Mouse (Mus musculus) natural killer cell, adult 2 months (primary cell): ENCODE data around the gene Sugp2.

Experiments used
- DNase-seq, 2 experiments: peaks; one replicate each; pipeline ENCODE4 v3.0.0; 2022; ENCODE audit warnings: low spot score in 2 of 2

The Sugp2 gene

DNA sequence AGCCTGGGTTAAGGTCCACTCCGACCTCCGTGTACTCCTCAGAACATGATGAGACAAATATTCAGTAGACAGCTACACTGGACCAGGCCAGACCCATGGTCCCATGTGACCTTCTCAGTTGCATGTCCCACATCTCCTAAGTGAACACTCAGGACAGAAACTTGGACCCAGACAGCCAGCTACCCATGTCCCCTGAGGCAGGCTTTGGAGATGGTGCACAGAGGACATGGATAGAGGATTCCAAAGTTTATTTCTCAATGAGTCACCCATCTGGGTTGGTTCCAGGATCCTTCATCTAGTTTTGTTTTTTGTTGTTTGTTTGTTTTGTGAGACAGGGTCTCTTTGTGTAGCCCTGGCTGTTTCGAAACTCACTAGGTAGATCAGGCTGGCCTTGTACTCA lies 13.1 kb upstream of the Sugp2 start:
- no peak for DNase-seq

DNA sequence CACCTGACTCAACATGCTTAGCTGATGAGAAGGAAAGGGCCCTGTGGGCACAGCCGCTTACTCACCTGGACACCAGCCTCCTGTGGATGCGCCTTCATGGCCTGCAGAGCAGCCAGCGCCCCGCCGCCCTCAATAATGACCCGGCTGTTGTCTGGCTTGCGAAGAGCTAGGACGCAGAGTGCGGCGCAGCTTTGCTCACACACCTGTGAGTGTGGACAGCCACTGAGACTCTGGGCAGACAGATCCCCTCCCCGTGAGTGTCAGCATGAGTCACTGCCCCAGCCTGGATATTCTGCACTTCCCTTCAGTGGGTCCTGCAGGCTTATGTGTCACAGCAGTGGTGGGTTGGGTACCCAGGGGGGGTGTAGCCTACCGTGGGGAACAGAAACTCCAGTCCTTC lies 12.0 kb upstream of the Sugp2 start:
- no peak for DNase-seq

DNA sequence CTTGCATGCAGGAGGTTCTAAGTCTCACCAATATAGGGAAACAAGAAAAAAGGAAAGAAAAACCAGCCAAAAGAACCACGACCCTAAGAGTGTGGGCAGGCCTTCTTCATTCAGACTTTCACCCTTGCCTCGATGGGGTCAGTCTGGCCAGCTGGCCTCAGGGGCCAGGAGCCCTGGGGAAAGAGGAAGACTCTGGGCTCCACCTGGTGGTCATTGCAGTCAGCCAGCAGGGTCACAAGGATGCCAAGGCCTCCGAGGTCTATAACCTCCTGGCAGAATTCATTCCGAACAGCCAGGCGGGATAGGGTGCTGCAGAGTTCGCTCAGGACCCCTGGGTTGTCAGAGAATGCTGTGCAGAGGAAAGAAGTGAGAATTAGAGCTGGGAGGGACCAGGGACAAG lies 10.7 kb upstream of the Sugp2 start:
- no peak for DNase-seq

DNA sequence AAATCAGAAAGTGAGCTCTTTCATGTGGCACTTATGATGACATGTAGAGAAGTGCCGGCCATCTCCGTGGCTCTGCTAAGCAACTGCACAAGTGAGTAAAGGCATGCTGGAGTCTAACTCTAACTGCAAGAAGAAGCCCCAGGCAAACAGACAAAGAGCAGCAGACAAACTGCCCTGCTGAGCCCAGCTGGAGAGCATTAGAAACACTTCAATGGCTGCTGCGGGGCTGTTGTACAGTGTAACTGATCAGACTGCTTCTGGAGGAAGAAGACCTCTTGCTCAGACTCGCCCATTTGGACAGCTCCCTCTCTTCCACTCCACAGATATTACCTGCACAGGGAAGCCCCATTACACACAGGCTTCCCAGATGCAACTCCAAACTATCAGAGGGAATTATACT lies 6.0 kb upstream of the Sugp2 start:
- no peak for DNase-seq

DNA sequence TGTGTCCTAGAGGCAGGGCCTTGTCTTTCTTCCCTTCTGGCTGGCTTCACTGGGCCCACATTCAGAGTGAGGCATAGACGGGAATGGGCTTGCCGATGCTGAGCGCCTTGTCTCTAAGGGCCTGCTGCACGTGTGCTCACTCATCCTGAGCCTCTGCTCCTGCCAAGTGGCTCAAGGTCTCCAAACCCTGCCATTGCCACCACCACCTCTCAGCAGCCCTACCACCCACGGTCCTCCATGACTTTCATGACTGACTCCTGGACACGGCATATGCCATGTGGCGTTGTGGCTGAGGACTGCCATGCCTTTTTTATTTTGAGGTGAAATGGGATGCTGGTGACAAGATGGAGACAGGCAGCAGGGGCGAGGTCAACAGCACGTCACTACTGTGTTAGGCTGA lies 3.2 kb upstream of the Sugp2 start:
- no peak for DNase-seq

DNA sequence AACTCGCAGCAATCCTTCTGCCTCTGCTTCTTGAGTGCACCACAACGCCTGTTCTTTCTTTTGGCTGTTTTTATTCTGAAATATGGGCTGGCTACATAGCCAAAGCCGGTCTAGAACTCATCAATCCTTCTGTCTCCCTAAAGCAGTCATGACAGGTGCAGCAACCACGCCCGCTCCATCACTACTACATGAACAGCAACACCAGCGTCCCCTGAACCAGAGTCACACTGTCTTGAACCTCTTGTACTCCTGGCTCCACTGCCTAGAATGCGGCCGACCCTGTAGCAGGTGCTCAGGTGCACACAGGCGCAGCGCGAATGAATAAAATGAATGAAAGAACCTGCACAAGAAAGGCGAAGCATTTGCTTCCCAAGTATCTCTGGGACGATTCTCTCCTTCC lies 420 bp upstream of the Sugp2 start:
- no peak for DNase-seq

DNA sequence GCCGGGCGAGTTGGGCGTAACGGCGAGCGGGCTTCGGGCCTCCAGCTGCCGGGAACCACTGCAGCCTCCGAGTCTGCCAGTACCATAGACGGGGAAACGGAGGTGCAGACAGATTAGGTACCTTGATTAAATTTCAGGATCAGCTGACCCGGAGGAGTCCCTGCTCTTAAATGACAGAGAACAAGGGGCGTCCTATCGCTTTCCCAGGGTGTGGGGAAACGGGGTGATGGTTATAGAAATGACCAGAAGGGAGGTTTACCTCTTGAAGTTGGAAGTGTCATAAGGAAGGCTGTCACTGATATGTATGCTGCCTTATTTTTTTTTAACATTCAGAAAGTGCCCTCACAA lies 729 bp downstream of the Sugp2 start:
- DNase-seq = no peak

DNA sequence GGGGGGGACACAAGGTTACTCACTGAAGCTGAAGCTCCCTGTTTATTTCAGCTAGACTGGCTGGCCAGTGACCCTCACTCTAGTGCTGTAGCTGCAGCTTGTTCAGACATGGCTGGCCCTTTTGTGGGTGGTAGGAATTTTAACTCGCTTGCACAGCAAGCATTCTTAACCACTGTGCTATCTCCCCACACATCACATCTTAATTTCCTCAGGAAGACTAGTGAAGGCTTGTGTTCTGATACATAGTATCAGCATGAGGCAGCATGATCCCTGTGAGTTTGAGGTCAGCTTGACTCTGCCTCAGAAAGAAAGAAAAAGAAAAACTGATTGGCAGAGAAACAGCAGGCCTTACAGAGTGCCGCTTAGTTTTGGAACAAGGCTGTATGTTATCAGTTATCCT lies 3.8 kb downstream of the Sugp2 start:
- no peak for DNase-seq

DNA sequence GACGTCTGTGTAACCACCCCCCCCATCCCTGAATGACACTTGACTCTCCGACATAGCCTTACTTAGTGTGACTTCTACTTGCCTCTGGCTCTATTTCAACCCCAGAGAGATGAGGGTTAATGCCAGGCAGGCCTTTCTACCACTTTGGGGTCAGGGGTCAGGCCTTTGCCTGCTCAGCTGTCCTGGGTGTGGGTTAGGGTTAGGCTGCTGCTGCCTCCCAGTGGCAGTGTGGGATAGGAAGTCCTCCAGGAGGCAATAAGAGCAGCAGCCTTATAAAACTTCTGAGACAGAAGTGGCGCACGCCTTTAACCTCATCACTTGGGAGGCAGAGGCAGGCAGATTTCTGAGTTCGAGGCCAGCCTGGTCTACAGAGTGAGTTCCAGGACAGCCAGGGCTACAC lies 6.6 kb downstream of the Sugp2 start:
- no peak for DNase-seq

DNA sequence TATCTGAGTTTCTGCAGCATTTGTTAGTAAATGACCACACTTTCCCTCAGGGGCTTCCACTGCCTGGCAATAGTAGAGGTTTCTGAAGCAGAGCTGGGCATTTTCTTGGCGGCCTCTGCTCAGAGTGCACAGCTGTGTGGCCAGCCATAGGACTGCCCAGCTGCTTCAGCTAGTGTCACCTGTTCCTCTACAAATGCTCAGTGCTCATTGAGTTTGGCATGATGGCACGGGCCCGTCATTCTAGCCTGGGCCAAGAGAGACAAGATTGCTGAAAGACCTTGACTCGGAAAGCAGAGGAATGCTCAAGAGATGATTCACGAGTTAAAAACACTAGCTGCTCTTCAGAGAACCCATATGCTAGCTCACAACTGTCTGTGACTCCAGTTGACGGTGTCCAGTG lies 12.6 kb downstream of the Sugp2 start:
- no peak for DNase-seq

DNA sequence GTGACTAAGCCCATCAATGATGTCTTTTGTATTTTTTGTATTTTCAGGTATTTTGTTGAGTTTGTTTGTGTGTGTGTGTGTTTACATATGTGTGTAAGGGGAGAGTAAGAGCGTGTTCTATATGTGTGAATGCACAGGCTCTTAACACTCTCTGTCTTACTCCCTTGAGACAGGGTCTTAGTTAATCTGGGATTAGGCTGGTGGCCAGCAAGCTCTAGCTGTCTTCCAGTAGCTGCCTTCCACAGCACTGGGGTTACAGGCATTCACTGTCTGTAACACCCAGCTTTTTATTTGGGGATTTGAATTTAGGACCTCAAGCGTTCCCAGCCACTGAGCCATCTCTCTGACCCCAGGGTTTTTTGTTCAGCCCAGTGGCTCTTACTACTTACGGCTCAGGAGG lies 13.8 kb downstream of the Sugp2 start:
- DNase-seq = no peak

DNA sequence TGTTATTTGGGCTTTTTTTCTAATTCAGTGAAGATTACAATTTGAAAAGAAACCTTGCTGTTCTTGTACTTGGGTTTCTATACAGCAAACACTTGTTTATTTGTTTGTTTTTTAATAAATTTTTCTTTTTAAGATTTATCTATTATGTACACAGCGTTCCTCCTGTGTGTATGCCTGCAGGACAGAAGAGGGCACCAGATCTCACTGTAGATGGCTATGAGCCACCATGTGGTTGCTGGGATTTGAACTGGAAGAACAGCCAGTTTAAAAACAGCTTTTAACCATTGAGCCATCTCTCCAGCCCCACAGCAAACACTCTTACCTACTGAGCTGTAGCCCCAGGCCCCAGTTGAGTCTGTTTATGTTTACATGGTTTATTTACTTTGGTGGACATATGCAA lies 20.6 kb downstream of the Sugp2 start:
- DNase-seq = no peak

DNA sequence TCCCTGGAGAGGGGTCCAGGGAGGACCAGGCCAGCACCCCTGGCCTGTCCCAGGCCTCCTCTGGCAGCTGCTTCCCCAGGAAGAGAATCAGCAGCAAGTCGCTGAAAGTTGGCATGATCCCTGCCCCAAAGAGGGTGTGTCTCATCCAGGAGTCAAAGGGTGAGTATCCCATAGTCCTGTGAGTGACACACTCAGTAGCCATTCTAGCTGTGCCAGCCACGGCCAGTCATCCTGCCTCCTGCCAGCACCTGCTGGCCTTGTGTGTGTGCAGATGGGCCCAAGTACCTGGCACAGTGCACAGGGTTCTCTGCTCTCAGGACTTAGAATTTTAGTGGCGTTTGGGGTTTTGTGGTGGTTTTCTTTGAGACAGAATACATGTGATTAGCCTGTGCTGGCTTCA lies 23.4 kb downstream of the Sugp2 start:
- no peak for DNase-seq

DNA sequence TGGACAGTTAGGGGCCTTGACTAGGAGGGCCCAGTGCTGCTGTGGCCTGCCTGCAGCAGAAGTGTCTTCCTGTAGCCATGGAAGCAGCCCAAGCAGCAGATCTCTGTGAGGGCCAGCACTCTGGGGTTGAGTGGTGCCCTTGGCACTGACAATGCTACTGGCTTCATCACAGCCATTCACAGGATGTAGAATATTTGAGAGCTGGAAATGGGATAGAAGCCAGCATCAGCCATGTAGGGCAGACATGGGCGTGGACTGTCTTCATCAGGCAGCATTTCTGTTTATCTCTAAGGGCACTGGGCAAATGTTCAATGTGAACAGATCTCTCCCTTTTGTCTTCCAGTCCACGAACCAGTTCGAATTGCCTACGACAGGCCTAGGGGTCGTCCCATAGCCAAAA lies 24.6 kb downstream of the Sugp2 start:
- DNase-seq = no peak

DNA sequence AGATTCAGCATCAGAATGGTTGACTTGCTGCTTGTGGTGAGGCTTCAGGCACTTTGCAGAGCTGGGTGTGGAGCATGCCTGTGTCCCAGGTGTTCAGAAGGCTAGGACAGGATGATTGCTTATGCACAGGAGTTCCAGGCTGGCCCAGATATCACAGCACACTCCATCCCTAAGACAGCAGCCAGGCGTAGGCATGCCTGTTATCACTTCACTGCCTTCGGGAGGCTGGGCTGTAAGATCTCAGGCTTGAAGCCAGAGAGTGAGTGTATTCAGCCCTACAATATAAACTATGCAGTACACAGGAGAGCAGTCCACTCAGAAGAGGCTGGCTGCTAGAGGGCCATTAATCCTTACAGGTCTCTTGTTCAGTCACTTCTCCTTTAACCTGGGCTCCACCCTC lies 25.0 kb downstream of the Sugp2 start:
- DNase-seq = no peak

DNA sequence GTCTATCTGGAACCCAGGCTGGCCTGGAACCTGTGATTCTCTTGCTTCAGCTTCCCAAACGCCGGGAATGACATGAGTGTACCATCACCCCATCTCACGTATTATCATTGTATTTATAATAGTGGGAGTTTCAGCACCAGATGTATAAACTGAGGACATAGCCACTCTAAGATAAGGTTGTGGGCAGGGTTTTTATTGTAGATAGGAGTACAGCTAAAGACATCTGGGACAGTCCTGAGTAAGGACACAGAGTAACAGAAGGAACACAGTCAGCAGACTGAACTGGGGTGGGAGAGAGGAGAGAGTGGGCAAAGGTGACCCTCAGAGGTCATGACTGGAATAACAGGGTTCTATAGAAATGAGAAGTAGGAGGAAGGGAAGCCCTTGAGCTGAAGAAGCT lies 33.6 kb downstream of the Sugp2 start:
- DNase-seq = no peak

DNA sequence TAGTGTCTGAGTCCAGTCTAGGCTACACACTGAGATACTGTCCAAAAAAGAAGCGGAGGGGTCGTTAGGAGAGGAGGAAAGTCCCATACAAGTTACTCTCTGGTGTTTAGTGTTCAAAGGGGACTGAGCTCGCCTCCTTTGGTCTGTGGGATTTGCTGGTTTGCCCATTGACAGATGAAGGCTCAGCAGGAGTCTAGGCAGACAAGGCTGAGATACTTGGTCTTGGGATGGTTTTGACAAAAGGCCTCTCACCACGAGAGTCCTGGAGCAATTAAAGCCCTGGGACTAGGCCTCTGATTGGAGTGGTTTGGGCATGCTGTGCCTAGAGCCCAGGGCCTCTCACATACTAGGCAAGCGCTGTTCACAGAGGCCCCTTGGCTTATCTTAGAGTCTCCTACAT lies 34.3 kb downstream of the Sugp2 start:
- no peak for DNase-seq

DNA sequence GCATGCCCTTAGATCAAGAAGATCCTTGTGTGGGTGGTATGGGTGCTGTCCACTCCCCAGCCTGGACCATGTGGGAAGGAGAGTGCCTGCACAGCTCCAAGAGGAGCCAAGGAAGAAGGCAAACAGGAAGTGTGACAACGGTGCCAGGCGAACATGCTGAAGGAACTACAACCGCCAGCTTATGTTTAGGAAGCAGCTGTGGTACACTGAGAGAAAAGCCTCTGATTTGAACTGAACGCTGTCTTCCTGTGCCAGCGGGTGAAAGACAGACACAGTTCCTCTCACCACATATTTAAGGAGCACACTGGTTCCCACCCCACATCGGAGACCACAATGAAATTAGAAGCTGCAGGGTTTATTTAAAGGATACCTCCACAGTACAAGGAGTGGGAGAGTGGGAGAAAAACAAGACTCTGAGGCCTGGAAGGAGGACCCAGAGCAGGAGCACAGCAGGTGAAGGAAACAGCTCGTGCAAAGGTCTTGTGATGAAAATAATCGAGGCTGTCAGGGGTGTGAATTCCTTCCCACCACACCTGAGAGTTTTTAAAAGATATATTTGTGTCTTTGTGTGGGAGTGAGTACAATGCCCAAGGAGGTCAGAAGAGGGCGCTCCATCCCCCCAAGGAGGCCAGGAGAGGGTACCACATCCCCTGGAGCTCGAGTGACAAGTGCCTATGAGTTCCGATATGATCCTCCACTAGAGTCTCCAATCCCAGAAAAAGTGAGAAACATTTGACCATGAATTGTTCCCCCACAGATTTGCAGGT lies 35.0 kb downstream of the Sugp2 start:
- no peak for DNase-seq

DNA sequence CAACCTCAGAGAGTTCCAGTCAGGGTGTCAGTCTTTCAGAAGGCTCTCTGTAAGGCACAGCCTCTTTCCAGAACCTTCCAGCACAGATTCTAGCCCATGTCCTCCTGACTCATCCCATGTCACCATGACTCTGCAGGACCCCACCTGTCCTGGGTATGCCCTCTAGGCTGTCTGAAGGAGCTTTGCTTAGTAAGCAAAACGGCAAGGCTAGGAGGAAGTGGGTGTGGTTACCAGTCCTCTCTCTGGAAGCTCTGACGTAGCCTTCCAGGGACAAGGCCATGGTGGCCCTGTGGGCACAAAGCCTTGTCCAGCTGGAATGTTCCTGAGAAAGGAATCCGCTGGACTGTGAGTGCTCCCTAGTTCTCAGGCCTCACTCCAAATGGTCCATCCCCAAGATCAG lies 38.9 kb downstream of the Sugp2 start:
- no peak for DNase-seq

DNA sequence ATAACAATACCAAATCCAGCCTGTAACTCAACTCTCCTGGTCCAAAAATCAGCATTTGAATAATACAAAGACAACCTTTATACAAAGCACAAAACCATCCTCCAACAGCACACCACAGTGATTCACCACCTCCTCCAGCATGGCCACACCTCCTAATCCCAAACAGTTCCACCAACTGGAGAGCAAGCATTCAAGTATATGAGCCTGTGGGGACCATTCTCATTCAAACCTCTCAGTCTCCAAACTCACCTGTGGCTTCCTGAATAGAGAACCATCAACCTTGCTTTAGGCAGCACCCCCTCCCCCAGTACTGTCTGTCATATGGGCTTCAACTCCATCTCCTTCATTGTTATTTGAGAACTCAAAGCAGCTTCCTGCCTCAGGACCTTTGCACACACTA lies 40.3 kb downstream of the Sugp2 start:
- DNase-seq = no peak

DNA sequence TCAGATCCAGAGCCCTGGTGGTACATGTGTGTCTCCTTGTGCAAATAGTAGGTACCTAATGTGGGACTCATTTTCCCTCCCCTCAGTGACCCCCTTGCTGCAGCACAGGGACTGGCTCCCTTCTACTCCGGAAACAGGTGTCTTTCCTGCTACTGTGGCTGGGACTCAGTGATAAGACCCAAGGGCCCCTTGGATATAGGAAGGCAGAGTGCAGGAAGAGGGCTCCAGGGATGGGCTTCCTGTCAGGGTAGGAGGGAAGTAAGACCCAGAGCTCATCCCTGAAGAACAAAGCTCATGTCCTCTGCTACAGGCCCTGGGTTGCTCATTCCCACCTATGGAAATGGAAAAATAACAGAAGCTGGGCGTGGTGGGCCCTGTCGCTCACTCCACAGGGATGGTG lies 42.5 kb downstream of the Sugp2 start:
- DNase-seq = no peak

DNA sequence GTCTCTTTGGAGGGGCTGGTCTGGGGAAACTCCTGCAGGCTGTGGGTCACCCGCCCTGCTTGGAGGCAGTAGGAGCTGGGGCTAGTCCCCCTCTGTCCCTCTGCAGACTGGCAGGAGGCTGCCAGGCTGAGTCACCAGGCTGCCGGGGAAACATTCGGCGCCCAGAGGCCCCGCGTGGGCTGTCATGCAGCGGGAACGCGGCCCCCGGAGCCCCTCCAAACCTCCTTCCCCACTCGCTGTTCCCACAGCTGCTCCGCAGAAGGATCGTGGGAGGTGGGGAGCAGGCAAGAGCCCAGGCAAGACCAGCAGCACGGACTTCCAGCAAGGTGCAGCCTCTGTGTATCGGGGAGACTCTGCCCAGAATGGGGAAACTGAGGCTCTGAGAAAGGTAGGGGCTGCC lies 44.1 kb downstream of the Sugp2 start:
- no peak for DNase-seq

DNA sequence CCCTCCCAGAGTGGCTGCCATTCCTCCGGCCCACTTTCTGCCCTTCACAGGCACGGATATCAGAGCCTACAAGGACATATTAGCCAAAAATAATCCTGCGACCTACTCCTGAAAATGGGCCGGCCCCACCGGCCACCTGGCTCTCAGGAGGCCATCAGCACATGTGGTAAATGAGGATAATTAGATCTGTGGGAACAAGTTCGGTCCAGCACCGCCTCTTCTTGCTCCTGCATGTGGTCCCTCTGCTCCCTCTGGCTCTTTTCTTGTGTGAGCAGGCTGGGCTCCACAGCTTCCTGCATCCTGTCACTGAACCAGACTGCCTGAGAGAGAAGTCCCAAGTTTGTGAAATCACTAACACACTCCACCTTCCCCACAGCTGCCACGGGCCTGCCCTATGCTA lies 45.2 kb downstream of the Sugp2 start:
- no peak for DNase-seq

DNA sequence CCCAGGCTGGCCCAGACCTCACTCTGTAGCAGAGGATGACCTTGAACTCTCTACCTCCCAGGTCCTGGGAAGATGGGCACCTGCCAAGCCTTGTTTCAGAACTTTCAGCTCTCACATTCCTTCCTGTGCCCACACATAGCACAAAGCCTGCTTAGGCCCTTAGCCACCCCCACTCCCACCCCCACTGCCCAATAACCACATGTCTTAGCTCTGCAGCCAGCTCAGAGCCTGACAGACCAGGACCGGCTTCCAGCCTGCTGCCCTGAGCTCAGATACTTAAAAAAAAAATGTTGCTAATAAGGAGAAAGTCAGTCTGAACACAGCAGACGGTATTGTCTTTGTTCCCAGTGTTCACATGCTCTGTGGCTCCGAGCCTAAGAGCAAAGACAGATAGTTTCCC lies 47.0 kb downstream of the Sugp2 start:
- DNase-seq = no peak
